Mouse (Mus musculus) activated CD4-positive, CD25-positive, alpha-beta regulatory T cell, adult 4 months (primary cell): ENCODE measurements around the gene Thrb. TPM values are rescaled to one million over a fixed set of nuclear protein-coding genes. Genes with fewer than 3 reads are reported as not detected.
"Not testable (repeated sequence)": the region's sequence is repeated elsewhere in the genome, so short reads cannot be mapped to it uniquely, and the experiment has no call there.

Experiments
- ATAC-seq: one replicate; pipeline ENCODE4 v1.8.0; 2017
- polyA plus RNA-seq, 2 experiments: library from polyadenylated mRNA; unstranded; fragments of 100-300 nt; shearing (Covaris generic); gene quantifications; one replicate each; pipeline ENCODE4 v1.2.1; 2017

The Thrb gene
- polyA plus RNA-seq, 2 experiments from 2014 or later, result 1.7 to 2.6 TPM

GRCm38 (mm10) chr14:17884884-17885283, 224.8 kb downstream of the Thrb start:
- ATAC-seq, result no peak

DNA sequence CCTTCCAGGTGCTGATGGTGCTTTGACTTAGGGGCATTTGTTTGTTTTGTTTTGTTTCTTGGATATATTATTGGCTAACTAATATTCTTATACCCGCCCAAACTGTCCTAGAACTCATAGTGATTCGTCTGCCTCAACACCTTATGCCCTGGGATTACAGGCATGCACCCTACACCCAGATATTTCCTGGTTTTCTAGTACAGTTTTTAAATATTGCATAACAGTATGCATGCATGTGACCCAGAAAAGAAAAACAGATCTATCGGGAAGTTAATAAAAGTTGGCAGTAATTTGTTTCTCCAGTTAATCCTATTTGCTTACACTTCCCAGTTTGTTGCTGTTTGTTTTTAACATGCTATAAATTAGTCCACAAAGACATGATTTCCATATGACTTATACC, 225.3 kb downstream of the Thrb start:
- ATAC-seq, result no peak

- ATAC-seq, result no peak
Measured at GRCm38 (mm10) chr14:17894791-17895190, 234.7 kb downstream of the Thrb start.

DNA sequence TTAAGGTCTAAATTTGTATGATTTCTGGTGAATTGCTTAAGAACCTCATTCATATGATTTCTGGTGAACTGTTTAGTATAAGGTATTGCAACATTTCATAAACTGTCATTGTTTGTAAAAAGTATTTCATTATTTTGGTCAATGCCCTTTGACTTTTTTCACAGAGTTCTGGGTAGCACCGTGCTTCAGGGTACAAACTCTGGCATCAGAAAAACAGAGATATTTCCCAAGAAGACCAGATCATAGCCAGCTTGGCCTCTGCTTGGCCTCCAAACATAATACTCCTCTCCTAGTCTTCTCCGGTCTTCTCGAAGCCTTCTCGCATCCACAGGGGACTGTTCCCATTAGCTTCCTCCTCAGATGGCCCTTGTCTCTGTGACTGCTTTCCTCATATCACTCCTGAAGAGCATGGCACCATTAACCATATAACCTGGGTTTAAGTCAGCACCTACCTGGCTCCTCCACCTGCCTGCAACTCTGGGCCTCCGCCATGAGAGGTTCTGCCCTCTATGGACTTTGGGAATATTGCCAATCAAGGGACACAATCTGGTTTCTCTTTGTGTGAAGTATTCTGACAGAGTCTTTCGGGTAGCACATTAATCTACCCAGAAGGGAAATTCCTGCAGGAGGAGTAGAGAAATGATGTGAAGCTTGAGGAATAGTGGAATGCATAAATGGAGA, 239.8 kb downstream of the Thrb start:
- ATAC-seq, result no peak

DNA sequence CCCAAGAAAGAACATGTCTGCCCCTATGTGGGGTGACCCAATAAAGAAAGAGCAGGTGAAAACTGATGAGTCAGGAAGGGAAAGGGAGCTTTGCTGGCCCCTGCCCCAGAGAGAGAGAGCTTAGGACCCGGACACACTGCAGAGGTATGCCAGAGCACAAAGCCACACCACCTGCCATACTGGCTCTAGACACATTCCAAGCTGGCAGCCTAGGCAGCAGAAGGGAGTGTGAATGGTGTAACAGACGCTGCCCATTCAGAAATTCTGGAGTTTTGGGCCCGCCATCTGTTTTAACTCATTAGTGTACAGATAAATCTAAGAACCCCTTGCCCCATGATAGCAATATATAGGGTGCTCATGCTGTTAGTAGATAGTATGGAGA, 240.3 kb downstream of the Thrb start:
- ATAC-seq, result no peak

GRCm38 (mm10) chr14:17902426-17902825, 242.4 kb downstream of the Thrb start:
- no peak for ATAC-seq

DNA sequence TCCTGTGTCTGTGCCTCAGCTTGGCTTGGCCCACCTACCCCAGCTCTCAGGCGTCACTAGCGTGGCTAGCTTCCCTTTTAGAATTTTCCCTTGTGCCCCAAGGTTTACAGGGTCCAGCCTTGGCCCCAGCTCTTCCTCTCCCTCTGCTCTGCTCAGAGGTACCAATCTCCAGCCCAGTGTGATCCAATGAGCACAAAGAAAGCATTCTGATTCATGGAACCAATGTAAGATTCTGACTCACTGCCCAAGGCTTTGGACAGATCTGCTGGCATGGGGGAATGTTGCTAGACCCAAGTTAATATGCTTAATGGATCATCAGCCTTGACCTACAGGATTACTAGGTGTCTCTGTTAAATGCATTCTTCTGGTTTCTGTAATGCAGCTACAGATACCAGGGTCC, 243.1 kb downstream of the Thrb start:
- no peak for ATAC-seq

GRCm38 (mm10) chr14:17904554-17904953, 244.5 kb downstream of the Thrb start:
- ATAC-seq, result no peak

- no peak for ATAC-seq
Measured at GRCm38 (mm10) chr14:17905627-17906026, 245.6 kb downstream of the Thrb start.

GRCm38 (mm10) chr14:17906931-17907330, 246.9 kb downstream of the Thrb start:
- ATAC-seq, result no peak

GRCm38 (mm10) chr14:17911157-17911556, 251.1 kb downstream of the Thrb start:
- ATAC-seq, result no peak

DNA sequence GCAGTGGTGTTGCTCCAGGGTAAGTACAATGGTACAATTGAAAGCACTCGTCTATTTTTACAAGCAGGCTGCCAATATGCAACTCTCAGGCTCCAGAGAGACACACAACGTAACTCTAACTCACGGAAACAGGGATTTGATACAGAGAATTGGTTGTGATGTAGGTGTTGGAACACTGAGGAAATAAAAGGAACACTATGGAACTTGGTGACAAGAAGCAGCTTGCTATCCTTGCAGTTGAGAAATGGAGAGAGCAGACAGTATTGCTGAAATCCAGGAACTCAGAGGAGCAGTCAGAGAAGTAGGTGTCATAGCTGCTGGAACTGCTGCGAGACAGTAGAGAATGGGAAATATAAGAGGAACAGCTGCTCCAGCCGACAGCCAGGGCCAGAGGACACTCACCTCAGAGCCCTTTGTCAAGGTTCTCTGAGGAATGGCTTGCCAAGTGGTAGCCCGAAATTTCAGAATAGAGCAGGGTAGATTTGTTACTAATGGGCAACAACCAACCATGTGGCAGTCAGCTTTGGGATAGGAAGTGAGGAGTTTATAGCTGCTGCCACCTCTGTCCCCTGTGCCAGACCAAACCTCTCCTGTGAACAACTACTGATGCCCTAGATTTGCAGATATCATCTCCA, 252.6 kb downstream of the Thrb start:
- ATAC-seq, result no peak

- ATAC-seq, result no peak
Measured at GRCm38 (mm10) chr14:17915556-17915955, 255.5 kb downstream of the Thrb start.

DNA sequence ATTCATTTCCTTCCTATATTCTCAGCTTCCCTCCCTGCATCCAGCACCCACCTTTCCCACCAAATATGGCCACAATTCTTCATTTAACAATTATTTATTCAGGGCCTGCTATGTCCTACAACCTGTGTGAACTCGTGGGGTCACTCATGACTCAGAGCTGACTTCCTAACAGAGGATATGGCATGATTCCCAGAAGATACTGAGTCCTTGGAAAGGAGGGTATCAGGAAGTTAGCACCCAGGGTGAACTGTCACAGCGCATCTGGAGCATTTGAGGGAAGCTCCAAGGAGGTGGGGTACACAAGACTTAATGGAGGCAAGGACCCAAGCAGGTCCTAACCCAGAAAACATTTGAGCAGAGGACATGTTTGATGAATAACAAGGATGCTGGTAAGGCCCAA, 256.6 kb downstream of the Thrb start:
- no peak for ATAC-seq

- no peak for ATAC-seq
Measured at GRCm38 (mm10) chr14:17917124-17917763, 257.2 kb downstream of the Thrb start.

DNA sequence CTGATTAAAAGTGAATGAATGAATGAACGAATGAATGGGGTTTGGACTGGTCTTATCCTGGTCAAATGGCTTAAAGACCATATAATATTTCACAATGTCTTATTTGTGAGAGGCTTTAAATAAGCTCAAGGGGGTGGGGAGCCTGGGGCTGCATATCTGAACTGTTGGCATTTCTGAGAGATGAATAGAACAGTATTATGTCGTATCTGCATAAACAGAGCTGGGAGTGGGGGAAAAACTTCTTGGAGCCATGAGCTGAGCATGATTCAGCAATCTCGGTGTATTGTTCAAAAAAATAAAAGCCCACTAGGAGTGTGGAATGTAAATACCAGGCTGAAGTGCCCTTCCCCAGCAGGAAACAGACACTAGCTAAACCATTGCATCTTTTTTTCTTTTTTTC, 257.8 kb downstream of the Thrb start:
- no peak for ATAC-seq

GRCm38 (mm10) chr14:17922807-17923704, 263.0 kb downstream of the Thrb start:
- no peak for ATAC-seq

DNA sequence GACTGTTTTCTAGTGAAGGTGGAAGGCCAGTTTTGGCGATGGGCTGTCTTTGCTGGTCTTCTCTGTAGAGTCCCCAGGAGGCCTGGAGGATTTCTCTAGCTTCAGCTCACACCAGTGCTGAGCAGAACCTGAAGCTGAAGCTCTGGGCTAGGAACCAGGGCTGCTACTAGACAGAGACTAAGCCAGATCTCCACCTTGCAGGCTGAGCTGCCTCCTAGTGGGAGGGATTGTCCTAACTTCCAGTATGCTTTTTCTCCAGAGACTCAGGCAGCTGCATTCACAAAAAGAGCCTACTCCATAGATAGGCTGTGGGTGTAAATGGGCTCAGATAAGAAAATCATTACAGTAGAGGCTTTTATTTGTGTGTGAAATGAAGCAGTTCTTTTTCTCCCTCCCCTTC, 267.4 kb downstream of the Thrb start:
- ATAC-seq, result no peak

DNA sequence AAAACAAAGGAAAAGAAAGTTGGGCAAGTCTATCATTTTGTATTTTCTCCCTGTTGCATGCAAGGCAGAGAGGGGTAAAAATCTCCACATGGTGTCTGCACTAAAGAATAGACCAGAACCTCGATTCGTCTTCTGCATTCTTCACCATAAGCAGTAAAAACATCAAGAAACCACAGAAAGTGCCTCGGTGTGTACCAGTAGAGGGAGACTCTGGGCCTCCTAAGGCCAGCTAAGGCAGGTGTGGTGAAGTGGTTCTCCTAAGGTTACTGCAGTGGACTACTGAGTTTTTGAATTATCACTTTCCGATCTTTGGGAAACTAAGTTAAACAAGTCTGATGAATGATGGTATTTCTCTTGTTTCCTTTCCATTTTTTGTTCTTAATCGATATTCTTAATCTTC, 269.5 kb downstream of the Thrb start:
- ATAC-seq, result no peak

- ATAC-seq, result no peak
Measured at GRCm38 (mm10) chr14:17933475-17933874, 273.4 kb downstream of the Thrb start.

DNA sequence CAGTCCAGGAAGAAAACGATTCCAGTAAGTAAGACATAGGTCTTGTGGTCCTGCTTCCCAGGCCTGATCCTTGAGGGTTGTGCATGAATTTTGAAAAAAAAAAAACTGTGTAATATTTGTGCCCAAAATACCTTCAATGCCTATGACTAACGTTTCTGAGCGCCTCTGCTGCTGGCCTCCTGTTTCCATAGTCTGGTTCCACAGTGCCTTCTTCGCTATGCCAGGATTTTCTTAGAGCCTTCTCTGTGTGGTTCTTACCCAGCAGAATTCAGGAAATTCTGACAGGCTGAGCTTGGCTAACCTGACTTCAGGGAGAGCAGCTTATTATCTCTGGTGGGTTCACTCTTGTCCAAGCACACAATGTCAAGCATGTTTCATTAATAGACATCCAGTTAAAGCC, 274.7 kb downstream of the Thrb start:
- ATAC-seq, result not testable (repeated sequence)

DNA sequence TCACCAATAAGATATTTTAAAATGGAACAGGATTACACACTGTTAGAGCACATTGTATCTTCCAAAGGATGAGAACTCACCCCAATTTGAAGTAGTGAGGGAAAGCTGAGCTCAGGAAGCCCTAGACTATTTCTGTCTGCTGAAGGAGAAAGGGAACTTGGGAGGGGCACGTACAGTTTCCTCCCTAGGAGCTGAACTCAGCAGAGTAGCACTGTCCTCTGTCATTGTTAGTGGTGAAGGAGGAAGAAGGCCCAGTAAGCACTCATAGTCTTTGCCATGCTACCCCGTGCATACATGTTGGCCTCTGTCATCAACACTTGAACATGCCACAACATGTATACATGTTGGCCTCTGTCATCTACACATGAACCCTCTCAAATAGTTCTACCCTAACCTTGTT, 294.0 kb downstream of the Thrb start:
- no peak for ATAC-seq

DNA sequence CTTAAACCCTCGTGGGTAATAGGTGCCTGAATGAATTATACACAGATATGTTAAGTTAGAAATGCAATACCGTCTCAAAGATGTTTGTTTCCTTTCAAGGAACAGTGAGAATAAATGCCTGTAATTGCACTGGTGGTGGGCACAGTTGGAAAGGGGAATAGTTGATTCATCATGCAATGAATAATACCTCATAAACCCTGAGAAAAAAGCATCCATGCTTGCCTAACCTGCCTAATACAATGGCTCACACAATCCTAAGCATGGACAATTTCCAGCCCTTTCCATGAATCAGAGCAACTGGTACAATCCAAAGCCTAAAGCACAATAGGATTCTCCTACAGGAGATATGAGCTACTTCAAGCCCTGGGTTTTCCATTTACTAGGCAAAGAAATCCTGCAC, 299.8 kb downstream of the Thrb start:
- ATAC-seq, result no peak
